Mouse (Mus musculus) heart, postnatal 36 days (tissue): ENCODE measurements around the gene Per1. TPM values are rescaled to one million over a fixed set of nuclear protein-coding genes. Genes with fewer than 3 reads are reported as not detected.
A peak's percentile ranks its signal among the peaks of the same experiment; 100 is the strongest.

Experiments
- DNase-seq, 2 experiments: peaks; one replicate each; pipeline ENCODE4 v3.0.0; 2021 to 2022
- intact Hi-C: fragments of 180-260 bp; cut with DNase I; formaldehyde crosslinking; loops from one replicate; pipeline ENCODE4 v1.15.1; 2025
- total RNA-seq, 2 experiments: library from RNA; stranded (reverse); gene quantifications; 2 replicates each; pipeline ENCODE4 v1.2.3; 2021

The Per1 gene
- total RNA-seq, 2 experiments from 2014 or later, result 34.2 to 82.1 TPM

GRCm38 (mm10) chr11:69123056-69123692 is 28.2 kb downstream of the Per1 start:
- DNase-seq, result peak; percentile 89 to 90
- intact Hi-C loops, result no loop called here

DNA sequence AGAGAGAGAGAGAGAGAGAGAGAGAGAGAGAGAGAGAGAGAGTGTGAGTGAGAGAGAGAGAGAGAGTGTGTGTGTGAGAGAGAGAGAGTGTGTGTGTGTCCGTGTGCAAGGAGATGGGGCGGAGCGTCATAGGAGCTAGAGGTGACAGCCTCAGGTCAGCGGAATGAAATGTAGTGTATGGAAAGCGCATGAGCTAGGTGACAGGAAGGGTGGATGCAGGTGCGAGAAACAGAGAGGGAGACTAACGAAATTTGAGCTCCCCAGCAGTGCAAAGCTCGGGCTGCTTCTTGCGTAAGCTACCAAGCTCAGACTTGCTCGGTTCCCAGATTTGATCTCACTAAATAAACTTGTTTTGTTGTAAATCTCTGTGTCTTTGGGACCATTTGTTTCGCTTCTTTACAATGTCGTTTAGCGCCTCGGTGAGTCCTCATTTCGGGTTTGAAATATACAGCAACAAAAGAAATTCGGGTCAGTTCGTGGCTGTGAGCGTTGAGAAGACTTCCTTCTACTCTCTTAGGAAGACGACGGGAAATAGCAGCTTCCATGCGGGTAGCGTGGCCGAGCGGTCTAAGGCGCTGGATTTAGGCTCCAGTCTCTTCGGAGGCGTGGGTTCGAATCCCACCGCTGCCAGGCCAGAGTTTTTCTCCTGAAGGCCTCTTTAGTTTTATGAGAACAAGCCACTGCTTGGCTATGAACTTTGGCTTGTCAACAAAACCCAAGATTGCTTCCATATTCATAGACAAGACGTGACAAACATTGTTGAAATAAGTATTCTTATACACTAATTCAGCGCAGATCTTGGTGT is 28.9 kb downstream of the Per1 start:
- intact Hi-C loops, result loop anchor here (1.0 kb wide), 2 partner anchors 61 to 83 kb away; no protein-coding TSS in a partner anchor
- peak; percentile 91 to 94 for DNase-seq

DNA sequence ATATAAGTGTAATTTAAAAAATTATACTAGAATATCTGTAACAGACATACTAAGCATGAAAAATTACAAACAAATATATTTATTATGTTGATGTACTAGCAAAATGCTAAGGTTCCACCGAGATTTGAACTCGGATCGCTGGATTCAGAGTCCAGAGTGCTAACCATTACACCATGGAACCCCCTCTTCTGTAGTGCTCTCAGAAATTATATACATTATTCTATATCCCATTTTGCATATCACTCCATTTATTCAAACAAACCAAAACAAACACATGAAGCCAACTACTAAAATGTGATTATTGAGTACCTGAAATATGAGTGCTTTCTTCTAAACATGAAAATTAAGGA is 29.5 kb downstream of the Per1 start:
- intact Hi-C loops, result loop anchor here (1.0 kb wide), 2 partner anchors 61 to 83 kb away; no protein-coding TSS in a partner anchor
- DNase-seq, result peak; percentile 69 to 70

GRCm38 (mm10) chr11:69125041-69125851 is 30.2 kb downstream of the Per1 start:
- DNase-seq, result peak; percentile 81 to 84
- intact Hi-C loops, result loop anchor here (5.0 kb wide), 2 partner anchors 117 to 223 kb away; partner anchors contain the start of gene Rpl26

- DNase-seq, result no peak
- intact Hi-C loops, result loop anchor here (5.0 kb wide), 2 partner anchors 117 to 223 kb away; partner anchors contain the start of gene Rpl26
Measured at GRCm38 (mm10) chr11:69125852-69125918, 30.7 kb downstream of the Per1 start, which contains the start of gene Aloxe3. Gene Aloxe3 (plus strand): TSS chr11:69125896.

DNA sequence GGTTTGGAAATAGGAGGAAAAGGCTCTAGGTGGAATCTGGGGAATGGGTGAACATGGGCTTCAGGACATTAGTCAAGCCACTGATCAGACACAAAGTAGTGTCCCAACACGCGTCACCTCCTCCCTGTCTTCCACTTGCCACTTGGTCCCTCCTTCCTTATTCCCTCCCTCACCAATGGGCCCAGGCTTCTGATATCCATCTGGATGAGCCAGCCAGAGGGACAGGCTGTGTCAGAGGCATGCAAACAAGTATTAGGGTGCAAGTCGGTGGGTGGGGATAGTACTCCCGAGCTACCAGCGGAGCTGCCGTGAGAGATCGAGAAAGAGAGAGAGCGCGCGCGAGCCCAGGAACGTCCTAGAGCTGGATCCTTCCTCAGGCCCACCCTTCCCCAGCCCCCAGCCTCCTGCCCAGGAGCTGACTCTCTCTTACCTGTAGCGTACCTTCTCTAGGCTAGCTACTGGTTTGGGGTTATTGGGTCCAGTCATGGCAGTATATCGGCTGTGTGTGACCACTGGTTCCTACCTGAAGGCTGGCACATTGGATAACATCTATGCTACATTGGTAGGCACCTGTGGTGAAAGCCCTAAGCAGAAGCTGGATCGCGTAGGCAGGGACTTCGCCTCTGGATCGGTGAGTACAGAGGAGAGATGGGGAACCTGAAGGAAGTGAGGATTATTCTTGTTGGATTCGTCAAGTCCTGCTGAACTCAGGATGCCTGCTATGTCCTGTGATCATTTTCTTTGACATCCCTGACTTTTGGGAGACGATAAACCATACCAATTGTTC is 31.1 kb downstream of the Per1 start:
- intact Hi-C loops, result loop anchor here (5.0 kb wide), 2 partner anchors 116 to 224 kb away; partner anchors contain the start of gene Rpl26
- DNase-seq, result peak in 1 of 2 experiments; percentile 16

DNA sequence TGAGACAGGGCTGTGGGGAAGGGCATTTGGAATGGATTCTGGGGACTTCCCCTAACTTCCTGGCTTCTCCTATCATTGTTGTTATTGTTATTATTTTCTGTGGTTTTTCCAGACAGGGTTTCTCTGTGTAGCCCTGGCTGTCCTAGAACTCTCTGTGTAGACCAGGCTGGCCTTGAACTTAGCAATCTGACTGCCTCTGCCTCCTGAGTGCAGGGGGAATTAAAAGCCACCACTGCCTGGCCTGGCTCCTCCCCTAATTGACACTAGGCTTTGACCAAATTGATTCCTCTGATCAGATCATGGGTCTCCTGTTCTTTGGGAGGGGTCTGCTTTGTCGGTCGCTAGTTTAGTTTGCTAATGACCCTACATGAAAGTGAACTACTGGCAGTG is 31.7 kb downstream of the Per1 start:
- intact Hi-C loops, result loop anchor here (1.0 to 5.0 kb wide), 3 partner anchors 23 to 224 kb away; partner anchors contain the start of gene Rpl26
- DNase-seq, result no peak

- intact Hi-C loops, result loop anchor here (5.0 kb wide), 2 partner anchors 114 to 226 kb away; partner anchors contain the start of gene Rpl26
- no peak for DNase-seq
Measured at GRCm38 (mm10) chr11:69128426-69129122, 33.6 kb downstream of the Per1 start.

GRCm38 (mm10) chr11:69133566-69133922 is 38.5 kb downstream of the Per1 start:
- intact Hi-C loops, result no loop called here
- no peak for DNase-seq

GRCm38 (mm10) chr11:69133923-69134621 is 39.1 kb downstream of the Per1 start:
- peak; percentile 35 to 36 for DNase-seq
- intact Hi-C loops, result no loop called here

DNA sequence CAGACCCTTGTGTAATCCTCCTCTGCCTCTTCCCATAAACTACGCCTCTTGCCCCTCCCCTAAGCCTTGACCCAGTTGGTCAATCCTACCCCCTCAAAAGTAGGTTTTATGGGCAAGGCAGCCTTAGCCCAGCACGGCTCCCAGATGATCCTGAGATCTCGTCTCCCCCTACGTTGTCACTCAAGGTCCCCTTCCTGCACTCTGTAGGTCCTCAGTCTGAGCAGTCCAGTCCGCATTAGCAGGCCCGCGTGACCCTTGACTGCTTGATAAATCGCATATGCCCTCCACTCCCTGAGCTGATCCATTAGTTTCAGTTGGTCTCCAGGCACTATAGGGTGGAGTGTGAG is 39.6 kb downstream of the Per1 start:
- no peak for DNase-seq
- intact Hi-C loops, result no loop called here

- intact Hi-C loops, result no loop called here
- no peak for DNase-seq
Measured at GRCm38 (mm10) chr11:69135361-69135760, 40.3 kb downstream of the Per1 start.

- DNase-seq, result no peak
Measured at GRCm38 (mm10) chr11:69147546-69147945, 52.5 kb downstream of the Per1 start.

DNA sequence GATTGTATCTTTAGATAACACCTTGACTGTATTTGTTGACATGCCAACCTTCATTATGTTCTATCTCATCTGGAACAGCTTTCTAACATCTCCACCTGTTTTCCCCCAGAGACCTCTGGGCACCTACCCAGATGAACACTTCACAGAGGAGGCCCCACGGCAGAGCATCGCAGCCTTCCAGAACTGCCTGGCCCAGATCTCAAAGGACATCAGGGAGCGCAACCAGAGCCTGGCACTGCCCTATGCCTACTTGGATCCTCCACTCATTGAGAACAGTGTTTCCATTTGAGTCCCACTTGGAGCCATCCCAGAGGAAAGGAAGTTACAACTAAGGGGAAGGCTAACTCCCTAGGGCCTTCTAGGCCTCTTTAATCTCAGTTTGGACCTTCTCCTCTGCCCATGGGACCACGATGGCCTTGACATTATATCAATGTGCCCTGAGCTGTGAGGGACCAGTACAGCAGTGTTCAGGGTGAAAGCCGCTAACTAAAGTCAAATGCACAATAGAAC is 53.5 kb downstream of the Per1 start:
- intact Hi-C loops, result no loop called here
- no peak for DNase-seq

More at GRCm38 (mm10) chr11:69147546-69147945, 52.5 kb downstream of the Per1 start:
- intact Hi-C loops, result no loop called here

DNA sequence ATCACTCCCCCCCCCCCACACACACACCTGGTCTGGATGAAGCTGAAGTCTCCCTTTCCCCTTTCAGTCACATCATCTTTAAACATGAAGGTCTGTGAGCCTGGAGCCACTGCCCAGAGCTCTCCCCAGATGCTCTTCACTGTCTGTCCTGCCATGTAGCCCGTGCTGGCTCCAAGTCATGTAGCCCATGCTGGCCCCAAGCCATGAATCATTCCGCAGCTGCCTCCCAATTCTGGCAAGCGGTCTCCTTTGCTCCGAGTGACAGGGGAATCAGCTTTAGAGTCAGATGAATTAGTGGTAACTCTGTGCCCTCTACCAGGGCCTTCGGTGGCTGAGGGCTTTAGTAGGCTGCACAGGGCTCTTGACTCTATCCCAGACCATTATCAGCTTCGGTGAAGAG is 54.7 kb downstream of the Per1 start:
- intact Hi-C loops, result loop anchor here (1.0 kb wide), 2 partner anchors 22 to 82 kb away; no protein-coding TSS in a partner anchor

DNA sequence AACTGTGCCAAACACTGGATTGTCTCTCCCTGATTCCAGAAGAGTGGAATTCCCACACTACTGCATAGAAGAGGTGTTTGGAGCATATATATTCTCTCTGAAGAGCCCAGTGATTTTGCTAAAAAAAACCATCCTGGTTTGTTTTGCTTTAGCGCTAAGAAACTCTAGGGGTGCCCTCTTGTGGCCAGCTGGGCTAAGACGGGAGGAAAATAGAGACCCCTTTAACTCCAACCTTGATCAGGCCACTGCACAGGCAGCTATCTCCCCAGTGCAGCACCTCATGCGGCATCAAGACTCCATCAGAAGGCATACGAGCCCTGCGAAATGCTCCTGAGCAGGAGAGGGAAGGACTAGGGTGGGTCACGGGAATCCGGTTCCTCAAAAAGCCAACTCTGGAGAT is 55.4 kb downstream of the Per1 start:
- DNase-seq, result peak; percentile 60 to 79
- intact Hi-C loops, result loop anchor here (1.0 kb wide), 1 partner anchor 83 kb away; no protein-coding TSS in a partner anchor

More for the DNA sequence above, 54.7 kb downstream of the Per1 start:
- DNase-seq, result no peak

DNA sequence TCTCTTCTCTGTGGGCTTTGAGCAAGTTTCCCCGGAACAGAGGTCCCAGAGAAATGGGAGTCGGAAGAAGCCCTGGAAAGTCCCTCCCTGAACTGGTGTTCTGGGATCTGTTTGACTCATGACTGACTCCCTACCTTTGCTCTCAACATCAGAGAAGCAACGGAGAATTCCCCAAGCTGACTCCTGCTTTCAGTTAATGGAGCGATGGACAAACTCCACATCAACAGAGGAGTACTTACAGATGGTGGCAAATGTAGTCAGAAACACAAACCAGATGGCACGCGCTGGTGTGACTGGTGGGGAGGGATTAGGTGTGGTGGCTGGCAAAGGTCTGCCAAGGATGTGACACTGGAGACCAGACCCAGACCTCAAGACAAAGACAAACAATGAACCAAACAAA is 56.0 kb downstream of the Per1 start:
- no peak for DNase-seq
- intact Hi-C loops, result no loop called here

GRCm38 (mm10) chr11:69153831-69154230 is 58.8 kb downstream of the Per1 start:
- intact Hi-C loops, result no loop called here
- no peak for DNase-seq

DNA sequence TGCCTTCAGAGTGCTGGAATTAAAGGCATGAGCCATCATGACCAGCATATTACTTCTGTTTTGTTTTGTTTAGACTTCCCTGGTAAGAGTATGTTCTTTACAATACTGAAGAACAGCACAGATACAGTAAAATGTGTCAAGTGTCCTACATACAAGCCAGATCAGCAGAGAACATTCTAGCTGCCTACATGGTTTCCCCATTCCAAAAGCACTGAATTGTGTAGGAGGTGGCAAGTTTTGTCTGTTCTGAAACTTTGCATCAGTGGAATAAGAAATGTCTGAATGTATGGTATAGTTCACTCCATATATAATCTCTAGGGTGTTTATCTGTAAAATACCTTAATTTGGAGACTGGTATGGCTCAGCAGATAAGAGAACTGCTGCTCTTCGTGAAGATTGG is 60.3 kb downstream of the Per1 start:
- no peak for DNase-seq
- intact Hi-C loops, result no loop called here
